Mouse (Mus musculus): ENCODE data around the gene Ahcyl2.

- no peak for TF ChIP-seq CTCF (IDR thresholded peaks at IDR 0.05; ENCODE audit: borderline replicate concordance, insufficient read depth, low read length)
- TF ChIP-seq POLR2A (IDR thresholded peaks at IDR 0.05; ENCODE audit: low read depth, low read length): no peak
Observed at GRCm38 (mm10) chr6:29947823-29948222, 180.0 kb downstream of the Ahcyl2 start.
